Mouse (Mus musculus) forebrain, embryonic 15.5 days (tissue): ENCODE results near the gene Kctd13. TPM values are rescaled to one million over a fixed set of nuclear protein-coding genes. Genes with fewer than 3 reads are reported as not detected.
"Not testable (repeated sequence)": the region's sequence is repeated elsewhere in the genome, so short reads cannot be mapped to it uniquely, and the experiment has no call there.

ENCODE experiments used
- ATAC-seq: fragments of 200-750 bp; cut with Nextera tagmentation; replicated peaks from 2 replicates; pipeline ENCODE4 v1.8.0; 2017; ENCODE audit warnings: mild to moderate bottlenecking, moderate TSS enrichment, moderate library complexity
- H3K27ac ChIP-seq: fragments of 300-500 bp; sonication (generic); replicated peaks from 2 replicates; pipeline ENCODE4 v1.5.1; 2015; ENCODE audit warnings: mild to moderate bottlenecking, inconsistent platforms
- H3K27me3 ChIP-seq: fragments of 300-500 bp; sonication (generic); 2 replicates; pipeline ENCODE4 v1.6.1; 2015; ENCODE audit warnings: inconsistent platforms
- H3K36me3 ChIP-seq: fragments of 300-500 bp; sonication (generic); 2 replicates; pipeline ENCODE4 v1.6.1; 2015; ENCODE audit warnings: mild to moderate bottlenecking, inconsistent platforms
- H3K4me1 ChIP-seq: fragments of 300-500 bp; sonication (generic); 2 replicates; pipeline ENCODE4 v1.6.1; 2015; ENCODE audit warnings: inconsistent platforms
- H3K4me2 ChIP-seq: fragments of 300-500 bp; sonication (generic); replicated peaks from 2 replicates; pipeline ENCODE4 v1.6.1; 2015; ENCODE audit warnings: mild to moderate bottlenecking, inconsistent platforms
- H3K4me3 ChIP-seq: fragments of 300-500 bp; sonication (generic); 2 replicates; pipeline ENCODE4 v1.5.1; 2015; ENCODE audit warnings: mild to moderate bottlenecking, inconsistent platforms
- H3K9ac ChIP-seq: fragments of 300-500 bp; sonication (generic); replicated peaks from 2 replicates; pipeline ENCODE4 v1.6.1; 2015; ENCODE audit warnings: mild to moderate bottlenecking, inconsistent platforms
- H3K9me3 ChIP-seq: fragments of 300-500 bp; sonication (generic); 2 replicates; pipeline ENCODE4 v1.6.1; 2016; ENCODE audit warnings: inconsistent platforms
- WGBS: fragments of 180-500 bp; shearing (Covaris S2); methylation state at CpG from one replicate; pipeline ENCODE4 v1.1.7; 2015; ENCODE audit warnings: mixed read lengths; 5-methylcytosine and 5-hydroxymethylcytosine counted together
- polyA plus RNA-seq: library from polyadenylated mRNA; unstranded; fragments of >200 nt; fragmentation: Nextera tagmentation; extraction: Ambion mirVana; gene quantifications from 2 replicates; pipeline ENCODE4 v1.2.1, GENCODE M21; 2015

Gene Kctd13
- 132 and 136 TPM in 2 replicates for polyA plus RNA-seq

DNA sequence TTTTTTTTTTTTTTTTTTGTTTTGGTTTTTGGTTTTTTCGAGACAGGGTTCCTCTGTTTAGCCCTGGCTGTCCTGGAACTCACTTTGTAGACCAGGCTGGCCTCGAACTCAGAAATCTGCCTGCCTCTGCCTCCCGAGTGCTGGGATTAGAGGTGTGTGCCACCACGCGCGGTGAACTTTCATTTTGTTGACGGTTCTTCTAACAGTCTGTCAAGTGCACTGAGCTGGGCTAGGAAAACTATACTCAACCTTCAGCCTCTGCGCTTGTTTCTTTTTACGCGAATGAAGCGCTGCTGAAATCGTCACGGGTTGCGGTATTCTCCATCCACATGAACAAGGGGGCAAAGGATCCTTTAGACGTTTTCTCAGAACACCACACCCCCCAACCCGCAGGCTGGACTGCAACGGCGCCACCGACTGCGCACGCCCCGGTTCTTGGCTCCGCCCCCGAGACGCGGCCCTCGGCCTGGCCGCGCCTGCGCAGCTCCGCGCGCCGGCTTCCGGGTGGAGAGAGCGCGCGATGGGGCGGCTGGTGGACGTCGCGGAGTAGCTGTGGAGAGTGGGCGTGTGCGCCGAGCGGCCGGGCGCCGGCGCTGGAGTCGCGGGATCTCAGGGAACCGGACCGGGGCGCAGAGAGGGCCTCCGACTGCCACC is at the start of gene Kctd13:
Gene Kctd13, plus strand, starts transcription at position 496 of the 654 bp plus-strand sequence.
- H3K27me3 ChIP-seq, result no peaks in the 10 kb centered on the region
- H3K9ac ChIP-seq, result peak within 1 kb of the TSS; percentile 86
- peak within 1 kb of the TSS; percentile 94 for H3K4me3 ChIP-seq
- peaks cover 10% of the 10 kb centered on the region; the same call in 1 of the 2 replicates for H3K36me3 ChIP-seq
- peaks cover 16% of the 10 kb centered on the region for H3K4me1 ChIP-seq
- WGBS, result 3% methylated on average over 56 of the region's 56 CpGs
- H3K4me2 ChIP-seq, result peak within 1 kb of the TSS; percentile 87
- no peaks in the 10 kb centered on the region for H3K9me3 ChIP-seq
- peak within 1 kb of the TSS; percentile 78 for H3K27ac ChIP-seq
- peak; percentile 97 for ATAC-seq

DNA sequence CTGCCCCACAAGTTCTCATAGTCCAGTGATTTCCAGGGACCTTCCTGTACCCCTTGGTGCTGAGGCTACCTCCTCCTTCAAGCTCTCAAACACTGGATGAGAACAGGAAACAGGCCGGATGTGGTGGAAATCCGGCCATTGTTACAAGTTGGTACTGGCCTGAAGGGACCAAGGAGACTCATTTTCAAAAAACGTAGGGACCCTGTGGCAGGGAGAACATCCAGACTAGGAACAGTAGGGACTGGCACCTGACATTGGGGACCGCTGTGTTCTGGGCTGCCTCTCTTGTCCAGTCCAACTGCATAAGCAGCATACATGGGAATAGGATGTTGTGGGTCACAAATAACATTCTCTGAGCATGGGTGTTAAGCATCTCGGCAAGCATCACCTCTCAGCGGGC is 47.6 kb upstream of the Kctd13 start:
- no peaks in the 10 kb centered on the region for H3K9me3 ChIP-seq
- peaks cover 41% of the 10 kb centered on the region for H3K36me3 ChIP-seq
- H3K9ac ChIP-seq, result no peak overlapping the region
- 0 out of 2 replicates have a peak overlapping the region, but pooled peaks have one; percentile 1 for H3K4me3 ChIP-seq
- 79% methylated on average over 6 of the region's 6 CpGs for WGBS
- no peak overlapping the region for H3K27ac ChIP-seq
- peaks cover 39% of the 10 kb centered on the region for H3K4me1 ChIP-seq
- H3K27me3 ChIP-seq, result no peaks in the 10 kb centered on the region
- ATAC-seq, result no peak
- H3K4me2 ChIP-seq, result peak overlapping the region; percentile 96; the same call in 1 of the 2 replicates

DNA sequence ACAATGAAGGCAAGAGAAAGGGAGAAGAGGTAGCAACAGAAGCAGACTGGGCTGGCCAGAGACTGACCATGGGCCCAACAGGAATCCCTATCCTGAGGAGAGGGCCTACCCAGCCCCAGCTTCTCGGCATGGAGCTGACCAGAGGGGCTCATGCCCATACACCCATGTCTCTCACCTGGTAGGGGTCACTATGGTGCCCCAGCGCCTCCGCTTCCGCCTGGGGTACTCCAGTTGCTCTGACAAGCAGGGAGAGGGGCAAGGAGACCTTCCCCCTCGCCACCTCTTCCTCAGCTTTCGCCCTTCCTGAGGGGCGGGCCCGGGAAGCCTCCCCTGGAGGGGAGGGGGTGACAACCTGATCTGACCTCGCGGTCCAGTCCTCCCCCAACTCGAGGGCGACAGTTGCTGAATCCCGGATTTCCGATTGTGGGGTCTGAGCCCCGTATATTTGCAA is 44.9 kb upstream of the Kctd13 start:
- H3K4me1 ChIP-seq, result peaks cover 39% of the 10 kb centered on the region
- peak overlapping the region; percentile 98 for H3K27ac ChIP-seq
- no peaks in the 10 kb centered on the region for H3K9me3 ChIP-seq
- H3K9ac ChIP-seq, result peak overlapping the region; percentile 96
- WGBS, result 1% methylated on average over 15 of the region's 15 CpGs
- no peaks in the 10 kb centered on the region for H3K27me3 ChIP-seq
- H3K4me3 ChIP-seq, result peak overlapping the region; percentile 95
- no peak for ATAC-seq
- H3K4me2 ChIP-seq, result peak overlapping the region; percentile 96
- peaks cover 17% of the 10 kb centered on the region for H3K36me3 ChIP-seq

DNA sequence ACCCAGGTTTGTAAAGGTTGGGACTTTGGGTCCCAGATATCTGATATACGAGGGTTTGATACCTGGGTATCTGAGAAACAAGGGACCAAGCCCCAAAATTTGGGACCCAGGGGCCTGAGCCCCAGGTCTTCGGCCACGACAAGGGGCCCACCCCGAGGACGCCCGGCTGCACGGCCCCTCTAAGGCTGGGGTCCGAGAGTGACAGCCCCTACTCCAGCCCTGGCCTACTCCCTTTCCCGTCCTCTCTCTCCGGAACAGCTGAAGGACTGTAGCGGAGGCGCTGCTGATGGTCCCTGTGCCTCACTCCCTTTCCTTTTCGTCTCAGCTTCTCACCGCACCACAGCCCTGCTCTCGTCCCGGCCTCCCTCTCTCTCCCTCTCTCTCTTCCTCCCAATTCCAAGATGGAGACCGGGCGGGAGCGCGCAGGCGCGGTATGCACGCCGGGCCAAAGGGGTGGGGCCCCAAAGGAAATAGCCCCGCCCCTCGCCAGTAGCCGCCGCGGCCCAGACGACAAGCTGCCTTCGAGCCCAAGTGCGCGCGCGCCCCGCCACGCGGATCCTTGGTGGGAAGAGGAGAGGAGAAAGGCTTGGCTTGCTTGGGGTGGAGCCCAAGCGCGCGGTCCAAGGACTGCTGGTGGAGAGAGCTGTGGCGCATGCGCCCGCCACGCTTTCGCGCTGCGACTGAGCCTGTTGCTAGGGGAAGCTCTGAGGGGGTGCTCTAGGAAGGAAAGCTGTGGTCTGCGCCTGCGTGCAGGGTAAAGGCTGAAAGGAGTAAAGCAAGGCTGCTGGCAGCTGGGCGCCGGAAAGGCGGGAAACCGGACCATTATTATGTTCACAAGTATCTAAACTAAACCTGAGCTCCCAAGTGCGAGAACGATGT is 44.2 kb upstream of the Kctd13 start, which contains the start of gene Taok2:
Gene Taok2, minus strand, starts transcription at position 418 of the 879 bp plus-strand sequence.
- H3K36me3 ChIP-seq, result peaks cover 9% of the 10 kb centered on the region
- ATAC-seq, result peak; percentile 98
- peak within 1 kb of the TSS; percentile 95 for H3K4me3 ChIP-seq
- peaks cover 39% of the 10 kb centered on the region for H3K4me1 ChIP-seq
- under 1% methylated on average over 56 of the region's 56 CpGs for WGBS
- H3K27me3 ChIP-seq, result no peaks in the 10 kb centered on the region
- H3K27ac ChIP-seq, result peak within 1 kb of the TSS; percentile 98
- H3K4me2 ChIP-seq, result peak within 1 kb of the TSS; percentile 96
- H3K9ac ChIP-seq, result peak within 1 kb of the TSS; percentile 96
- no peaks in the 10 kb centered on the region for H3K9me3 ChIP-seq

DNA sequence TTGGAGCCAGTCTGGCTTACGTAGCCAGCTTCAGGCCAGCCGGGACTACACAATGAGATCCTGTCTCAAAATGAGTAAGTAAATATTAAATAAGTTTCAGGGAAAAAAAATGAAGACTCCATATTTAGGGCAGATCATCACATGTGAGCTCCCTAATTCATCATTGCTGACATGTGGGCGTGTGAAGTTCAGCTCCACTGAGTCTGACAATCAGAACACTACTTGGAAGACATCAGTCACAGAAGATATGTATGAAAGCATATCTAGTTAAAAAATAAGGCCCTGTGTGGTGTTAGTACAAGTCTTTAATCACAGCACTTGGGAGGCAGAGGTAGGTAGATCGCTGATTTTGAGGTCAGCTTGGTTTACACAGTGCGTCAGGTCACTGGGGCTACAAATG is 41.4 kb upstream of the Kctd13 start:
- 93% methylated on average over 5 of the region's 5 CpGs for WGBS
- no peak for ATAC-seq
- H3K9ac ChIP-seq, result no peak overlapping the region

DNA sequence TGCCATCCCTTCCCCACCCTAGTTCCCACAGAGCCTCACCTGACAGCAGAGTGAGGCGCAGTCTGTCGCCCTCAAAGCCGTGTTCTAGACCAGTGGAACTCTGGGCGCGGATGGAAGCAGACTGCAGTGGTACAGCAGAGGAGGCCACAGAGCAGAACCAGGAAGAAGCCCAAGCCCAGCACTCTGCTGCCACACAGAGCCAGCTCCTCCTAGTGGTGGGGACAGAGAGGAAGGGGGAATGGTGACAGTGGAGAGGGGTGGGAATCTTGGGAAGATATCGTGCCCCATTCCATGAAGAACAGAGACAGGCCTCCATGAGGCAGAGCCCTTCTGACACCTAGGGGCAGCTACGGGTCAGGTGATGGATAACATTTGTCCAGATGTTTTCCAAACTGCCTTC is 39.8 kb upstream of the Kctd13 start:
- H3K4me3 ChIP-seq, result no peak overlapping the region
- H3K27ac ChIP-seq, result no peak overlapping the region
- peaks cover 5% of the 10 kb centered on the region; the same call in 1 of the 2 replicates for H3K4me1 ChIP-seq
- no peaks in the 10 kb centered on the region for H3K27me3 ChIP-seq
- ATAC-seq, result no peak
- WGBS, result 55% methylated on average over 7 of the region's 7 CpGs
- H3K9me3 ChIP-seq, result no peaks in the 10 kb centered on the region
- no peak overlapping the region for H3K4me2 ChIP-seq
- H3K9ac ChIP-seq, result no peak overlapping the region
- H3K36me3 ChIP-seq, result 0 out of 2 replicates have a peak, but pooled peaks cover 7% of the 10 kb centered on the region

More for the DNA sequence above, 41.4 kb upstream of the Kctd13 start:
- H3K9me3 ChIP-seq, result no peaks in the 10 kb centered on the region
- 0 out of 2 replicates have a peak, but pooled peaks cover 7% of the 10 kb centered on the region for H3K36me3 ChIP-seq
- H3K4me3 ChIP-seq, result no peak overlapping the region
- H3K4me1 ChIP-seq, result peaks cover 20% of the 10 kb centered on the region
- H3K27me3 ChIP-seq, result no peaks in the 10 kb centered on the region
- no peak overlapping the region for H3K4me2 ChIP-seq
- H3K27ac ChIP-seq, result no peak overlapping the region

DNA sequence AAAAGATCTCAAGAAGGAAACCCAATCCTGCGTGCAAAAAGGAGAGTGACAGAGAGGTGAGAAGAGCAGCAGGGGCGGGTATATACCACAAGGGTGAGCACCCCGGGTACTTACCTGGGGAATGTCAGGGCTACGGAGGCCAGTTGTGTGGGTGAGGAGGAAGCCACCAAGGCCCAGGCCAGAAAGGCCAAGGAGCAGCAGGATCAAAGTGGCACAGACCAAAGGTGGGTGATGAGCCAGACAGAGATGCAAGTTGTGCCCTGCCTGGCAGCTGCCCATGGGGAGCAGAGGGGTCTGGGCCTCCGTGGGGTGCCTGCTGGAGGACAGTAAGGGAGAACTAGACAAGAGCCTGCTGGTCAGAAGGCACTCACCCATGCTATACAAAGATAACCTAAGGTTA is 31.8 kb upstream of the Kctd13 start:
- 86% methylated on average over 5 of the region's 5 CpGs for WGBS
- no peaks in the 10 kb centered on the region for H3K36me3 ChIP-seq
- no peak overlapping the region; the same call in 1 of the 2 replicates for H3K4me3 ChIP-seq
- no peak overlapping the region for H3K27ac ChIP-seq
- no peaks in the 10 kb centered on the region for H3K27me3 ChIP-seq
- no peak for ATAC-seq
- no peaks in the 10 kb centered on the region for H3K9me3 ChIP-seq
- 0 out of 2 replicates have a peak overlapping the region, but pooled peaks have one; percentile 66 for H3K9ac ChIP-seq
- peaks cover 16% of the 10 kb centered on the region for H3K4me1 ChIP-seq
- peak overlapping the region; percentile 50; the same call in 1 of the 2 replicates for H3K4me2 ChIP-seq

DNA sequence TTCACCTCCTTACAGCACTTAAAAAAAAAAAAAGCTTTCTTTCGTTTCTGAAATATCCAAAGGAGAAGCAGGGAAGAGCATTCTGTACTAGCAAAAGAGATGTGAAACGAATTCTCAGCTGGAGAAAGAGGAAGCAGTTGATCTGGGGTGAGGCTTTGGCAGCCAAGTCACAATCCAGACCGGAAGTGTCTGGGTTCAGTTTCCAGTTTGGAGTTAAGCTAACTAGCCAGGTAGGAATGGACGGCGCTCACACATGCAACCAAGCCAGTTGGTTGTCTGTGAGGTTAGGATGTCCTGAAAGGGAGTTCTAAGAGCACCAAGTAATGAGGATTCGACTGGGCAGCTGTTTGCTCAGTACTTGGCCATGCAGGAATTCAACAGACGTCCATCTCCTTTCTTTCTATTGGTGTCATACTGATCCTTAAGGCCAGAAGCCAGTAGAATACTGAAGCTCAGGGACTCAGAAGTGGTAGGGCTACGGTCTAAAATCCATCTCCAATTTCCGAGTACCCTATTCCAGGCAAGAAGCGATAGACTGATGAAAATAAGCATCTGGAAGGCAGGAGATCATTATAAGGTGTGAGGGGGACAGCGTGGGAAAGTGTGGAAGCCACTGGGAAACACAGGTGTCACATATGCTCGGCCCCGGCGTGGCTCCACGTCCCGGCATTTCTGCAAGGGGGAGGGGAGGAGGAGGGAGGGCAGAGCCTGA is 31.1 kb upstream of the Kctd13 start:
- peaks cover 16% of the 10 kb centered on the region for H3K4me1 ChIP-seq
- H3K9ac ChIP-seq, result peak overlapping the region; percentile 66
- H3K4me2 ChIP-seq, result peak overlapping the region; percentile 50
- peak overlapping the region; percentile 57 for H3K4me3 ChIP-seq
- ATAC-seq, result no peak; the same call in 1 of the 2 replicates
- WGBS, result 24% methylated on average over 16 of the region's 16 CpGs
- H3K9me3 ChIP-seq, result no peaks in the 10 kb centered on the region
- no peaks in the 10 kb centered on the region for H3K36me3 ChIP-seq
- no peaks in the 10 kb centered on the region for H3K27me3 ChIP-seq
- H3K27ac ChIP-seq, result peak overlapping the region; percentile 82

DNA sequence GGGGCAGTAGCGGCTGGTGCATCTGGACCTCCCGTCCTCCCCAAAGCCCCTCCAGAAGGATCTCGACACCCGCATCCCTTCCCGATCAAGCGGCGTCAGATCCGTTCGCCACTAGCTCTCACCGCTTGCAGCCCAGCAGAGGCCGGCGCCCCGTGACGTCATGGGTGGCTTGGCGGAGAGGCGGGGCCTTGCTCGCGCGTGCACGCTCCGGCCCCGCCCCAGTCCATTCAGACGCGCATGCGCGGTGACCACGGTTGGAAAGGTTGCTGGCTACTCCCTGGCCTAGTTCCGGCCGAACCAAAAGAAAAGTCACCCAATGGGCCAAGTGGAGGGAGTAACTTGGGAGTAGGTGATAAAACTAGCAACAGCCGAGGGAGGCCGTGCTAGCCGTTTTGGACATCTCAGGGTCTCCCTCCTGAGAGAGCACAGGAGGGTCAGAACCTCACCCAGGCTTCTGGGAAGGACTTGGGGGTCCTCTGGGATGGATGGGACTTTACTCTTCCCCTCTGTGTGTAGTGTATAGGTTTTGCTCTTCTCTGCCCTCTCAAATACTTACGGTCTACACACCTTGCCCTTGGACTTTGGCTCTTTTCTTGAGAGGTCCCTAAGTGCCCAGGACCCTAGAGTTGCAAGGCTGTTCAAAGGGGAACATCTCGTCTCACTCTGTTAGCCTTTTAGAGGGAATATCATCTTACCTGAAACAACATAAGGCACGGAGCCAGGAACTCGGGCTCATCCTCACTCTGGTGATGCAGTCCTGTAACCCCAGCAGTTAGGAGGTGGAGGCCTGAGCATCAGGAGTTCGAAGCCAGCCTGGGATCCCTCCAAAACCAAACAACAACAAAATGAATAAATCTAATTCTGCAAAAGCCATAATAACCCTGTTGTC is 30.3 kb upstream of the Kctd13 start:
- Histone ChIP-seq H3K4me3 (peak overlapping the region; percentile 57), H3K9me3 (no peaks in the 10 kb centered on the region), H3K4me1 (peaks cover 16% of the 10 kb centered on the region), H3K27me3 (no peaks in the 10 kb centered on the region), H3K27ac (peak overlapping the region; percentile 82), H3K9ac (peak overlapping the region; percentile 66), H3K4me2 (peak overlapping the region; percentile 50), H3K36me3 (no peaks in the 10 kb centered on the region)
- 11% methylated on average over 37 of the region's 37 CpGs for WGBS
- ATAC-seq, result peak; percentile 94

DNA sequence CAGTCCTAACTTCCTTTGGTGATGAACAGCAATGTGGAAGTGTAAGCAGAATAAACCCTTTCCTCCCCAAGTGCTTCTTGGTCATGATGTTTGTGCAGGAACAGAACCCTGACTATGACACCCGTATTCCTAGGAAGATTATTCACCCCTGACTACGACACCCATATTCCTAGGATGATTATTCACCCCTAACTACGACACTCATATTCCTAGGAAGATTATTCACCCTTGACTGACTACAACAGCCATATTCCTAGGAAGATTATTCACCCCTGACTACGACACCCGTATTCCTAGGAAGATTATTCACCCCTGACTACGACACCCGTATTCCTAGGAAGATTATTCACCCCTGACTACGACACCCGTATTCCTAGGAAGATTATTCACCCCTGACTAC is 28.9 kb upstream of the Kctd13 start:
- not testable (repeated sequence) for H3K4me3 ChIP-seq, H3K9ac ChIP-seq, ATAC-seq, H3K4me2 ChIP-seq, H3K27ac ChIP-seq, H3K36me3 ChIP-seq, H3K27me3 ChIP-seq, H3K9me3 ChIP-seq
- WGBS, result 90% methylated on average over 7 of the region's 9 CpGs
- peaks cover 16% of the 10 kb centered on the region for H3K4me1 ChIP-seq

DNA sequence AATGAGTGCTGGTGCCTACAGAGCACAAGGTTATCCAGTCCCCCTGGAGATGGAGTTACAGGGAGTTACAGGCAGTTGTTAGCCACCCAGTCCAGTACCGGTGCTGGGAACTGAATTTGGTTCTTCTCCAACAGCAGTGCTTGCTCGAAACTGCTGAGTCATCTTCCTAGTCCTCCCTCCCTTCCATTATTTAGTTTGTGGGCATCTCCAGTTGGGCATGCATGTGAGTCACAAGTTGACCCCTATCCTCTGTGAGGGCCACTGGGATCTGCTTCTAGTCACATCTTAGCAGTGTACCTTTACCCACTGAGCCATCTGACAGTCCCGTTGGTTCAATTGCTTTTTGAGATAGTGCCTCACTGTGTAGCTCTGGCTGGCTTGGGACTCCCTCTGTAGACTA is 23.1 kb upstream of the Kctd13 start:
- Histone ChIP-seq H3K4me2 (no peak overlapping the region), H3K27me3 (no peaks in the 10 kb centered on the region), H3K4me1 (no peaks in the 10 kb centered on the region), H3K4me3 (no peak overlapping the region), H3K9me3 (no peaks in the 10 kb centered on the region), H3K36me3 (no peaks in the 10 kb centered on the region), H3K27ac (no peak overlapping the region), H3K9ac (no peak overlapping the region)
- ATAC-seq, result no peak
- 85% methylated on average over 3 of the region's 3 CpGs for WGBS
